Mouse (Mus musculus): ENCODE measurements around the gene Ap1g2.

The Ap1g2 gene

DNA sequence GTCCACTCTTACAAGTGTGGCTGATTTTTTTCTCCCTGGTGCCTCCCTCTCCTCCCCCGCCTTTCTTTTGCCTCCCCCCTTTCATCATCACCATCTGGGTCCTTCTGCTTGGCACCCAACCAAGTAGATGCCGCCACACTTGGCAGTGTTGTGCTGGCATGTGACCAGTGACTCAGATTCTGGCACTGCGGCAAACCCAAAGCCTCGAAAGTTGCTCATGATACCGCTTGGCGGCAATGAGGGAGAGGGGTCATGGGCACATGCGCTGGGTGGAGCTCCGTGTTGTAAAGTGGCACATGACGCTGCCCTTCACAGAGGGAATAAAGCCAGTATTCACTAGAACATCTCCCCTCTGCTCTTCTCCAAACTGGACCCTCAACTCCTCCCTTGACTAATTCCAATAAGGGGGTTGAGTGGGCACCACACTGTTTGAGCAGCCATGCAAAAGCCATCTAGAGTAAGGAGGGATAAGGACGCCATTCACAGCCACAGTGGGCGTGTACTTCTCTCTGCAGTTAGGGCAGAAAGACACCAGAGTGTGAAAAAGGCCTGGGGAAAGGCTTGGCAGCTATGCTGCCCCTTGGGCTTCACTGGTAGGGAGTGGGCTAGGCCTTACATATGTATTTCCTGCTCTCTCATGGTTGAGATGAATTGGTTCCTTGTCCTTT is 51.1 kb downstream of the Ap1g2 start:
- no peak for DNase-seq (ENCODE audit: low spot score)

DNA sequence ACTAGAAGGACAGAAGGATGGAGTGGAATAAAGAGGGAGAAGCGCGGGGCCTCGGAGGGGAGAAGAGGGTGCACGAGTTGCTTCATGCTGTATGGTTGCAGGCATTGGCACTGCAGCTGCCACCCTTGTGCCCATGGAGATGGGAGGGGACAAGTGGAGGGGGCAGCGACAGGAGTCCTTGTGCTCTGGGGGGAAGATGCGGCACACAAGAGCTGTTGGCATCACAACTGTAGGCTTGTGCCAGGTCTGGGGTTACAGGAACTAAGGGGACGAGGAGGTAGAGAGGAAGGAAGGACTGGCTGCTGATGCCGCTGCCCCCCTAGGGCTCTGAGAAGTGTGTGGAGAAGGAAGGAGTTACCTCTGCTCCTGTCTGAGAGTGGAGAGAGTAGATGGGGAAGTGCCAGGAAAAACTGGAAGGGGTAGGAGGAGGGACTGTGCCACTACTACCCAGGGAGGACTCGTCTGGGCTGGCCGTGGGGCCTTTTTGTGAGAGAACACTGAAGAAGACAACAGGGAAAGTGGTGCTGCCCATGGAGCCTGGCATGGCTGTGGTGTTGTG is 52.1 kb downstream of the Ap1g2 start:
- DNase-seq (ENCODE audit: low spot score): no peak

DNA sequence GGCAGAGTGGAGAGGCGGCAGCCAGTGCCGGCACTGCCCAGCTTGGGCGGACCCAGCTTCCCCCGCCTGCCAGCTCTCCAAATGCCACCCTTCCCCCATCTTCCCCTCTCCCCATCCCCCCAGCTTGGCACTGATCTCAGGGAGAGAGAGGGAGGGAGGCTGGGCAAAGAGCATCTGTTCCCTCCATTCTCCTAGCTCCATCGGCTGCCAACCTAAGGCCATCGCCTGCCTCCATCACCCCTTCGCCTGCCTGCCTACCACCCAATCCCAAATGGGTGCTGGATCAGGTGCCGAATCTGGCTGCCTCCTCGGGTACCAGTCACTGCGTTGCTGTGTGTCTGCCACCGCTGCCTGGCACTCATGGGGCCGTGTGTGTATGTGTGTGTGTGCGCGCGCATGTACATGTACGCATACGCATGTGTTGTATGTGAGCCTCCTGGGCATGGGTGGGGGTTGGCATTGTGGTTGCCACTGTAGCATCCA is 52.6 kb downstream of the Ap1g2 start:
- no peak for DNase-seq (ENCODE audit: low spot score)

DNA sequence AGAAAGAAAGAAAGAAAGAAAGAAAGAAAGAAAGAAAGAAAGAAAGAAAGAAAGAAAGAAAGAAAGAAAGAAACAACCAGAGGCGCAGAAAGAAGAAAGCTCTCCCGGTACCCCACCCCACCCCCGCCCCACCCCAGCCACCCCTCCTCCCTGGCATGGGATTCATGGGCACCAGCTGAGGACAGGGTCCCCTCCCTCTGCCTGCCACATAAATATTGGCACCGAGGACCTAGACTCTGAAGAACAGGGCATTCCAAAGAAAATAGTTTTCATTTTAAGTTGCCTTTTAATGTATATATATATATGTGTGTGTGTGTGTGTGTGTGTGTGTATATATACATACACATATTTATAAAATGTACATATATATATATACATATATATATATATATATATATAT is 53.3 kb downstream of the Ap1g2 start:
- no peak for DNase-seq (ENCODE audit: low spot score)

DNA sequence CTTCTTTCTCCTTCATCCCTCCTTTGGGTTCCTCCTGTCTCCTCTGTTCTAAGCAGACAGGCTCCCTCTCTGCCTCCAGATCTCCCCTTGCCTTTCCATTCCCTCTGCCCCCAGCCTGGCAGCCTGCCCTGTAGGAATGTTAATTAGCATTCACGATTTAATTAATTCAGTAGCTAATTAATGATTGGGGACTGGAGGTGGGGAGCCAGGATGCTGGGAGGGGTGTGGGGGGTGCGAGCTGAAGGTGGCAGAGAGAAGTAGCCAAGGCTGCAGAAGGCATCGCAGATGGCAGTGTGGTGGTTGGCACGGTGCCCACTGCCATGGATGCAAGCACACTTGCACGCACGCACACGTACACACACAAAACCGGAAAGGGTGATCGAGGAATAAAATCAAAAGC is 53.9 kb downstream of the Ap1g2 start:
- DNase-seq (ENCODE audit: low spot score): no peak
